Mouse (Mus musculus): Measurements from ENCODE around the gene Rsf1.

DNA sequence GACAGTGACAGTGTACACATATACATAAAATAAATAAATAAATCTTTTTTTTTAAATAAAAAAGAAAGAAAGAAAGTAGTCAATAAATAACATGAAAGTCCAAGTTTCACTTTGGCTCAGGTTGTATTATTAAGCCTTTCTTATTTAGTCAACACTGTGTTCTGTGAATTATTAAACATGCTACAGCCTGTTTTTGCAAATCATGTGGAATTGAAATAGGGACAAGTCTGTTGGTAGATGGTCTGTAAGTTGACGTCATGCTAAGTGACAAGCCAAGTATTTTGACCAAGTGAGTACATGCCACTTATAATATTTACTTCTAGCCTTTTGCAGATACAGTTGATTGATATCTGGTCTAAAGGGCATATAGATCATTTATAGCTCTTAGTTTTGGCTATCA, 43.0 kb downstream of the Rsf1 start:
- no peak for TF ChIP-seq CTCF (IDR thresholded peaks at IDR 0.05; ENCODE audit: control insufficient read depth, insufficient read depth, insufficient read length)
- TF ChIP-seq USF1 (IDR thresholded peaks at IDR 0.05; ENCODE audit: low read depth), result no peak
- no peak for TF ChIP-seq FOSL1 (IDR thresholded peaks at IDR 0.05; ENCODE audit: insufficient read depth, low read length, poor library complexity, severe bottlenecking)
- TF ChIP-seq MYOG (IDR thresholded peaks at IDR 0.05; ENCODE audit: control insufficient read depth, extremely low read depth, insufficient read length), result no peak
- no peak for TF ChIP-seq MAX (IDR thresholded peaks at IDR 0.05)
- no peak for TF ChIP-seq MYOD1 (IDR thresholded peaks at IDR 0.05; ENCODE audit: control insufficient read depth, insufficient read length, low read depth)
